Mouse (Mus musculus) neural tube, embryonic 12.5 days (tissue): ENCODE results near the gene Gm10721. TPM values are rescaled to one million over a fixed set of nuclear protein-coding genes. Genes with fewer than 3 reads are reported as not detected.
"Not testable (repeated sequence)": the region's sequence is repeated elsewhere in the genome, so short reads cannot be mapped to it uniquely, and the experiment has no call there.

ENCODE experiments used
- ATAC-seq: fragments of 200-750 bp; cut with Nextera tagmentation; 2 replicates; pipeline ENCODE4 v1.8.0; 2017; ENCODE audit warnings: low read depth, mild to moderate bottlenecking, moderate TSS enrichment, moderate library complexity; ENCODE audit not compliant: low FRiP score
- H3K27ac ChIP-seq: fragments of 300-500 bp; sonication (generic); 2 replicates; pipeline ENCODE4 v1.5.1; 2016
- H3K27me3 ChIP-seq: fragments of 300-500 bp; sonication (generic); replicated peaks from 2 replicates; pipeline ENCODE4 v1.6.1; 2016; ENCODE audit warnings: mild to moderate bottlenecking
- H3K36me3 ChIP-seq: fragments of 300-500 bp; sonication (generic); 2 replicates; pipeline ENCODE4 v1.6.1; 2016; ENCODE audit warnings: mild to moderate bottlenecking
- H3K4me1 ChIP-seq: fragments of 300-500 bp; sonication (generic); 2 replicates; pipeline ENCODE4 v1.6.1; 2016
- H3K4me2 ChIP-seq: fragments of 300-500 bp; sonication (generic); replicated peaks from 2 replicates; pipeline ENCODE4 v1.6.1; 2016; ENCODE audit warnings: mild to moderate bottlenecking
- H3K4me3 ChIP-seq: fragments of 300-500 bp; sonication (generic); 2 replicates; pipeline ENCODE4 v1.5.1; 2016
- H3K9ac ChIP-seq: fragments of 300-500 bp; sonication (generic); 2 replicates; pipeline ENCODE4 v1.6.1; 2016; ENCODE audit warnings: mild to moderate bottlenecking
- H3K9me3 ChIP-seq: fragments of 300-500 bp; sonication (generic); 2 replicates; pipeline ENCODE4 v1.6.1; 2016; ENCODE audit warnings: mild to moderate bottlenecking
- WGBS: fragments of 180-500 bp; shearing (Covaris S2); methylation state at CpG from one replicate; pipeline ENCODE4 v1.1.7; 2016; 5-methylcytosine and 5-hydroxymethylcytosine counted together
- polyA plus RNA-seq: library from polyadenylated mRNA; unstranded; fragments of >200 nt; fragmentation: Nextera tagmentation; extraction: Ambion mirVana; gene quantifications from 2 replicates; pipeline ENCODE4 v1.2.1, GENCODE M21; 2016

The Gm10721 gene
- polyA plus RNA-seq, result 0.49 TPM in 1 of 2 replicates, not detected in the other

GRCm38 (mm10) chr9:3012733-3013279 is at the start of gene Gm10721:
Gene Gm10721, plus strand, starts transcription at chr9:3013140.
- no CpG with 5 or more reads among the region's 11 CpGs for WGBS
- not testable (repeated sequence) for H3K9ac ChIP-seq, H3K4me1 ChIP-seq, H3K27ac ChIP-seq, H3K4me3 ChIP-seq, H3K27me3 ChIP-seq, H3K4me2 ChIP-seq, H3K36me3 ChIP-seq, H3K9me3 ChIP-seq
- peak; percentile 66; the same call in 1 of the 2 replicates for ATAC-seq

GRCm38 (mm10) chr9:3000445-3000972 is 12.4 kb upstream of the Gm10721 start, which contains the start of gene Gm10722:
Gene Gm10722, plus strand, starts transcription at chr9:3000922.
- H3K4me3 ChIP-seq, H3K9ac ChIP-seq, H3K27me3 ChIP-seq, H3K4me2 ChIP-seq, H3K4me1 ChIP-seq, ATAC-seq, H3K36me3 ChIP-seq, H3K9me3 ChIP-seq, H3K27ac ChIP-seq: not testable (repeated sequence)
- WGBS, result 72% methylated on average over 12 of the region's 12 CpGs

GRCm38 (mm10) chr9:3001006-3001405 is 11.9 kb upstream of the Gm10721 start:
- H3K9ac ChIP-seq, H3K4me2 ChIP-seq, H3K36me3 ChIP-seq, ATAC-seq, H3K4me3 ChIP-seq, H3K4me1 ChIP-seq, H3K27me3 ChIP-seq, H3K27ac ChIP-seq, H3K9me3 ChIP-seq: not testable (repeated sequence)
- WGBS, result 66% methylated on average over 8 of the region's 8 CpGs

GRCm38 (mm10) chr9:3001948-3002659 is 10.8 kb upstream of the Gm10721 start:
- H3K9ac ChIP-seq, H3K36me3 ChIP-seq, H3K4me1 ChIP-seq, H3K4me2 ChIP-seq, H3K27ac ChIP-seq, H3K27me3 ChIP-seq, H3K9me3 ChIP-seq: not testable (repeated sequence)
- 69% methylated on average over 9 of the region's 11 CpGs for WGBS
- 0 out of 2 replicates have a peak overlapping the region, but pooled peaks have one; percentile 13 for H3K4me3 ChIP-seq
- peak; percentile 88 for ATAC-seq

GRCm38 (mm10) chr9:3002794-3003396 is 10.0 kb upstream of the Gm10721 start, which contains the start of gene Gm11168:
Gene Gm11168, plus strand, starts transcription at chr9:3003346.
- WGBS, result 73% methylated on average over 6 of the region's 14 CpGs
- not testable (repeated sequence) for H3K9ac ChIP-seq, H3K4me2 ChIP-seq, H3K27me3 ChIP-seq, H3K4me1 ChIP-seq, ATAC-seq, H3K27ac ChIP-seq, H3K36me3 ChIP-seq, H3K9me3 ChIP-seq
- 0 out of 2 replicates have a peak within 1 kb of the TSS, but pooled peaks have one; percentile 13 for H3K4me3 ChIP-seq

GRCm38 (mm10) chr9:3006179-3006578 is 6.8 kb upstream of the Gm10721 start:
- H3K9ac ChIP-seq, H3K4me2 ChIP-seq, H3K9me3 ChIP-seq, H3K27ac ChIP-seq, H3K36me3 ChIP-seq, H3K4me1 ChIP-seq, H3K4me3 ChIP-seq, H3K27me3 ChIP-seq, ATAC-seq: not testable (repeated sequence)
- 77% methylated on average over 1 of the region's 5 CpGs for WGBS

GRCm38 (mm10) chr9:3006636-3007035 is 6.3 kb upstream of the Gm10721 start:
- ATAC-seq, result peak; percentile 71; the same call in 1 of the 2 replicates
- not testable (repeated sequence) for H3K9me3 ChIP-seq, H3K36me3 ChIP-seq, H3K9ac ChIP-seq, H3K4me1 ChIP-seq, H3K4me2 ChIP-seq, H3K4me3 ChIP-seq, H3K27ac ChIP-seq, H3K27me3 ChIP-seq
- 71% methylated on average over 8 of the region's 8 CpGs for WGBS

- not testable (repeated sequence) for H3K4me2 ChIP-seq, H3K27ac ChIP-seq, H3K4me1 ChIP-seq, H3K4me3 ChIP-seq, H3K27me3 ChIP-seq, H3K36me3 ChIP-seq, H3K9ac ChIP-seq, H3K9me3 ChIP-seq
- peak; percentile 35; the same call in 1 of the 2 replicates for ATAC-seq
- 76% methylated on average over 8 of the region's 9 CpGs for WGBS
Measured at GRCm38 (mm10) chr9:3007272-3007671, 5.7 kb upstream of the Gm10721 start.

- not testable (repeated sequence) for H3K36me3 ChIP-seq, H3K9ac ChIP-seq, H3K27me3 ChIP-seq, H3K9me3 ChIP-seq, H3K4me2 ChIP-seq, H3K4me3 ChIP-seq, H3K4me1 ChIP-seq, H3K27ac ChIP-seq
- ATAC-seq, result peak; percentile 38; the same call in 1 of the 2 replicates
- WGBS, result no CpG with 5 or more reads among the region's 5 CpGs
Measured at GRCm38 (mm10) chr9:3009331-3009730, 3.6 kb upstream of the Gm10721 start.

- not testable (repeated sequence) for H3K27ac ChIP-seq, H3K36me3 ChIP-seq, ATAC-seq, H3K9ac ChIP-seq, H3K4me2 ChIP-seq, H3K9me3 ChIP-seq, H3K4me1 ChIP-seq, H3K27me3 ChIP-seq, H3K4me3 ChIP-seq
- 86% methylated on average over 3 of the region's 7 CpGs for WGBS
Measured at GRCm38 (mm10) chr9:3012054-3012621, 802 bp upstream of the Gm10721 start.

GRCm38 (mm10) chr9:3015354-3015753 is 2.4 kb downstream of the Gm10721 start, which contains the start of gene Gm10720:
Gene Gm10720, plus strand, starts transcription at chr9:3015654.
- H3K4me1 ChIP-seq, H3K36me3 ChIP-seq, H3K27me3 ChIP-seq, H3K9ac ChIP-seq, H3K4me2 ChIP-seq, H3K4me3 ChIP-seq, ATAC-seq, H3K9me3 ChIP-seq, H3K27ac ChIP-seq: not testable (repeated sequence)
- WGBS, result 65% methylated on average over 5 of the region's 9 CpGs

GRCm38 (mm10) chr9:3015896-3016295 is 3.0 kb downstream of the Gm10721 start:
- H3K27ac ChIP-seq, ATAC-seq, H3K4me3 ChIP-seq, H3K27me3 ChIP-seq, H3K4me1 ChIP-seq, H3K4me2 ChIP-seq, H3K9ac ChIP-seq, H3K9me3 ChIP-seq, H3K36me3 ChIP-seq: not testable (repeated sequence)
- WGBS, result 77% methylated on average over 6 of the region's 6 CpGs
